Mouse (Mus musculus) midbrain, embryonic 16.5 days (tissue): ENCODE measurements around the gene Zfp106. TPM values are rescaled to one million over a fixed set of nuclear protein-coding genes. Genes with fewer than 3 reads are reported as not detected.

Experiments used
- ATAC-seq: fragments of 200-750 bp; cut with Nextera tagmentation; 2 replicates; pipeline ENCODE4 v1.8.0; 2017; ENCODE audit warnings: moderate TSS enrichment
- H3K27ac ChIP-seq: fragments of 300-500 bp; sonication (generic); 2 replicates; pipeline ENCODE4 v1.5.1; 2014; ENCODE audit warnings: mild to moderate bottlenecking, low read length, mixed read lengths
- H3K27me3 ChIP-seq: fragments of 300-500 bp; sonication (generic); 2 replicates; pipeline ENCODE4 v1.6.1; 2014; ENCODE audit warnings: low read depth, low read length, mixed read lengths; ENCODE audit not compliant: control insufficient read depth, insufficient read depth
- H3K36me3 ChIP-seq: fragments of 300-500 bp; sonication (generic); 2 replicates; pipeline ENCODE4 v1.6.1; 2014; ENCODE audit warnings: mild to moderate bottlenecking, low read length, moderate library complexity, mixed read lengths; ENCODE audit not compliant: control insufficient read depth, insufficient read depth
- H3K4me1 ChIP-seq: fragments of 300-500 bp; sonication (generic); 2 replicates; pipeline ENCODE4 v1.6.1; 2014; ENCODE audit warnings: mild to moderate bottlenecking, low read length, mixed read lengths; ENCODE audit not compliant: control insufficient read depth, insufficient read depth
- H3K4me2 ChIP-seq: fragments of 300-500 bp; sonication (generic); 2 replicates; pipeline ENCODE4 v1.6.1; 2014; ENCODE audit warnings: mild to moderate bottlenecking, low read length, mixed read lengths
- H3K4me3 ChIP-seq: fragments of 300-500 bp; sonication (generic); 2 replicates; pipeline ENCODE4 v1.5.1; 2014; ENCODE audit warnings: low read depth, mild to moderate bottlenecking, low read length, moderate library complexity, mixed read lengths
- H3K9ac ChIP-seq: fragments of 300-500 bp; sonication (generic); 2 replicates; pipeline ENCODE4 v1.6.1; 2014; ENCODE audit warnings: low read depth, low read length, mixed read lengths
- H3K9me3 ChIP-seq: fragments of 300-500 bp; sonication (generic); replicated peaks from 2 replicates; pipeline ENCODE4 v1.6.1; 2014; ENCODE audit warnings: mild to moderate bottlenecking, low read length, mixed read lengths; ENCODE audit not compliant: control insufficient read depth, poor library complexity, severe bottlenecking
- WGBS: fragments of 180-500 bp; shearing (Covaris S2); extraction: QIAGEN DNeasy Blood & Tissue Kit; methylation state at CpG from one replicate; pipeline ENCODE4 v1.1.7; 2014; 5-methylcytosine and 5-hydroxymethylcytosine counted together
- polyA plus RNA-seq: library from polyadenylated mRNA; unstranded; fragments of >200 nt; fragmentation: Nextera tagmentation; extraction: Ambion mirVana; gene quantifications from 2 replicates; pipeline ENCODE4 v1.2.1, GENCODE M21; 2015

The Zfp106 gene
- polyA plus RNA-seq, 1 experiment from 2014 or later, result 33.7 TPM

DNA sequence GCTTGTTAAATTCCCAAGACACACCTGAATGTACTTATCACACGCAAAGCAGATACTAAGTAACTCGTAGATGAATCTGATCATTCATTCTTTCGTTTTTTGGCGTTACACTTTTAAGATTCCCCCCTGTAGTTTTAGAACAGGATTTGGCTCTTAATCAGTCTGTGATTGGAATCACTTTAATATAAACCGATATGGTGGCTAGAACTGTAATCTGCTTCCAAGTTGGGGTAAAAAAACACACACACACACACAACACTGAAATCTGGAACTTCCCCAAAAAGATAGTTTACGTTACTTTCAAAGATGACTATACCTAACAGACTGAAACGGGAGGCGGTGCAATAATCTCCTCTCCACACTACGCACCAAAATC lies 796 bp downstream of the Zfp106 start:
- peaks cover 18% of the 10 kb centered on the region for H3K4me1 ChIP-seq
- no peak overlapping the region; the same call in 1 of the 2 replicates for H3K27ac ChIP-seq
- 21% methylated on average over 9 of the region's 9 CpGs for WGBS

DNA sequence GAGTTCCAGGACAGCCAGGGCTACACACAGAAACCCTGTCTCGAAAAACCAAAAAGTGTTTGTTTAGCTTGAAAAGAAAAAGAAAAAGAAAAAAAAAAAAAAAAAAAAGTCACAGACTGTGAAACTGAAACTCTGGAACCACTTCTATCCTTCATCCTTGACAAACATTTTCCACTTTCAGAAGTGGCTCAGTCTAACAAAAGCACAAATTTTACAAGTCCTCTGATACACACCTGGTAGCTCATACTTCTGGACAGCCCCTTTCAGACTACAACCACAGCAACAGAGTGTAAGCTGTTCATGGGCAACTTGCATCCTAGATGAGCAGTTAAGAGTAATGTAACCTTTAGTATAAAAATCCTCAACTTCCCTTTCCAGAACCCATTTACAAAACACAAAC lies 2.1 kb downstream of the Zfp106 start:
- no peak overlapping the region for H3K4me2 ChIP-seq
- H3K4me1 ChIP-seq, result peaks cover 13% of the 10 kb centered on the region
- no peak overlapping the region for H3K27ac ChIP-seq
- no peak for ATAC-seq
- H3K9me3 ChIP-seq, result no peaks in the 10 kb centered on the region
- H3K27me3 ChIP-seq, result no peaks in the 10 kb centered on the region
- WGBS, result 100% methylated on average over 1 of the region's 1 CpGs
- no peaks in the 10 kb centered on the region for H3K36me3 ChIP-seq
- no peak overlapping the region for H3K4me3 ChIP-seq
- H3K9ac ChIP-seq, result no peak overlapping the region

More for the DNA sequence above, 796 bp downstream of the Zfp106 start:
- no peak for ATAC-seq
- peak overlapping the region; percentile 93 for H3K4me3 ChIP-seq
- H3K36me3 ChIP-seq, result no peaks in the 10 kb centered on the region
- H3K9ac ChIP-seq, result peak overlapping the region; percentile 96
- no peaks in the 10 kb centered on the region for H3K27me3 ChIP-seq
- H3K4me2 ChIP-seq, result peak overlapping the region; percentile 79
- no peaks in the 10 kb centered on the region for H3K9me3 ChIP-seq

DNA sequence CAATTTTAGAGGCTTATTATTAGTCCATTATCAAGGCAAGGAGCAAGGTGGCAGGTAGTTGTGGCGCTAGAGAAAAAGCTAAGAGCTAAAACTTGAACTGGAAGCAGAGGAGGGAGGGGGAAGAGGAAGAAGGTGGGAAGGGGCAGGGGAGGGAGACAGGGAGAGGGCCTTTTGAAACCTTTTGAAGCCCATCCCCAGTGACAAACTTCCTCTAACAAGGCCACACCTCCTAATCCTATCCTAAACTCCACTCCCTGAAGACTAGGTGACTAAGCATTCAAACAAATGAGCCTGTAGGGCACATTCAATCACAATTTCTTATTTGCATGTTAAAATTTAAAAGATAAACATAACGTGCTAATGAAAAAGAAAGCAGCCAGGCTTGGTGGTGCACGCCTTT lies 4.8 kb downstream of the Zfp106 start:
- H3K9ac ChIP-seq, result no peak overlapping the region
- H3K4me1 ChIP-seq, result peaks cover 13% of the 10 kb centered on the region
- H3K27ac ChIP-seq, result no peak overlapping the region
- H3K36me3 ChIP-seq, result no peaks in the 10 kb centered on the region
- no peaks in the 10 kb centered on the region for H3K27me3 ChIP-seq
- ATAC-seq, result no peak
- no peak overlapping the region for H3K4me2 ChIP-seq
- WGBS, result 87% methylated on average over 3 of the region's 3 CpGs
- no peaks in the 10 kb centered on the region for H3K9me3 ChIP-seq
- H3K4me3 ChIP-seq, result no peak overlapping the region

DNA sequence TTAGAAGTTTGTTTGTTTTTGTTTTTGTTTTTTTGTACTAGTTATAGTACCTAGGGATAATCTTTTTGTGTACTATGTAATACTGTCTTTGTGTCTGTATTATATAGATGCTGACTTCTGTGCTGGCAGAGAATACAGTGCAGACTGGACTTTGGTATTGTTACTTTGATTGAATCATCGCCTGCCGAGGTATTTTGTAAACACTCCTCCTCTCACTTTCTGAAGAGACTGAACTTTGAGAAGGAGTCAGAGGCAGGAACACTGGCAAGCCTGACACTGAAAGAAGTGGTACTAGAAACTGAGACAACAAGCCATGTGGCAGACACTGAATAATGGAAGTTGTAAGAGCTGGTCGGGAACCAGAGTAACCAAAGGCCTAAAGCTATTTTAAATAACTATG lies 6.8 kb downstream of the Zfp106 start:
- H3K4me3 ChIP-seq, result no peak overlapping the region
- H3K27ac ChIP-seq, result no peak overlapping the region
- no peaks in the 10 kb centered on the region for H3K9me3 ChIP-seq
- no peak for ATAC-seq
- H3K4me2 ChIP-seq, result no peak overlapping the region
- peaks cover 7% of the 10 kb centered on the region for H3K36me3 ChIP-seq
- no peak overlapping the region for H3K9ac ChIP-seq
- no peaks in the 10 kb centered on the region for H3K27me3 ChIP-seq
- peaks cover 2% of the 10 kb centered on the region; the same call in 1 of the 2 replicates for H3K4me1 ChIP-seq
- WGBS, result 73% methylated on average over 3 of the region's 3 CpGs

DNA sequence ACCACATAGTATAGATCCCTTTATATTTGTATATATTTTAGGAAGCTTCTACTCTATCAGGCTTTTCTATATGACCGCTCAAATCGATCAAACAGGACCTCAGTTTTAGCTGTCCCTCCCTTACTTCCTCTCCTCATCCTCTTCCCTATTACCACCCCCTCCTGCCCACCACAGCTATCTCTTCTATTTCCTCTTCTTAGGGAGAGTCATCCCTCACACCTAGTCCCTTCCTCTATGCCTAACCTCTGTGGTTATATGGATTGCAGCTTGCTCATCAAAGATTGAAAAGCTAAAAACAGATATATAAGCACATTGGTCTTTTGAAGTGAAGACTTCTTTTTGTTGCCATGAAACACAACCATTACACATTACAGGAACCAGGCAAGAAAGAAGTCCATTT lies 18.9 kb downstream of the Zfp106 start:
- Histone ChIP-seq H3K9ac (no peak overlapping the region), H3K9me3 (no peaks in the 10 kb centered on the region), H3K27me3 (no peaks in the 10 kb centered on the region), H3K4me3 (no peak overlapping the region), H3K4me1 (peaks cover 2% of the 10 kb centered on the region; the same call in 1 of the 2 replicates), H3K36me3 (peaks cover 14% of the 10 kb centered on the region; the same call in 1 of the 2 replicates), H3K4me2 (no peak overlapping the region), H3K27ac (no peak overlapping the region)
- 98% methylated on average over 2 of the region's 2 CpGs for WGBS
- no peak for ATAC-seq

DNA sequence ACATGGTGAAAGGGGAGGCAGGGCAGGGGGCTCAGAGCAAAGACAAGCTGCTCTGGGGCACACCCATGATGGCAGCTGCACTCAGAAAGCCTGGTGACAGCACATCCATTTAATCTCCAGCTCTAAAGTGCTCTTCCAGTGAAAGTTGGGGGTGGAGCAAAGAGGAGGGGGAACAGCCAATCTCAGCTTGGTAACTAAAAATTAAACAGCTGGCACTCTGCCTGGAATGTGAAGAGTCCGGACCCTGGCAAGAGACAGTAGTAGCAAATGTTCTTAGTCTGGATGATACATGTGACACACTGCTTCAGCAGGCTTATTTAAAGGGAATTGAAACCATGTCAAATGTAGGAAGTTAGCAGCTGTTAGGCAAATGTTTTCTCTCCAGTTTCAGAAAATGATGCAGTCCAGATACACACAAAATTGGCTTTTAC lies 23.9 kb downstream of the Zfp106 start:
- 13% methylated on average over 1 of the region's 1 CpGs for WGBS
- Histone ChIP-seq H3K9me3 (no peaks in the 10 kb centered on the region), H3K4me3 (no peak overlapping the region), H3K4me1 (peaks cover 4% of the 10 kb centered on the region; the same call in 1 of the 2 replicates), H3K27me3 (no peaks in the 10 kb centered on the region), H3K36me3 (peaks cover 12% of the 10 kb centered on the region), H3K27ac (0 out of 2 replicates have a peak overlapping the region, but pooled peaks have one; percentile 9), H3K9ac (no peak overlapping the region), H3K4me2 (no peak overlapping the region)
- peak; percentile 64; the same call in 1 of the 2 replicates for ATAC-seq

- 39% methylated on average over 3 of the region's 3 CpGs for WGBS
- no peak for ATAC-seq
- no peaks in the 10 kb centered on the region for H3K9me3 ChIP-seq
- no peak overlapping the region for H3K4me3 ChIP-seq
- H3K36me3 ChIP-seq, result peaks cover 14% of the 10 kb centered on the region
- H3K27ac ChIP-seq, result 0 out of 2 replicates have a peak overlapping the region, but pooled peaks have one; percentile 9
- no peak overlapping the region for H3K9ac ChIP-seq
- peaks cover 4% of the 10 kb centered on the region; the same call in 1 of the 2 replicates for H3K4me1 ChIP-seq
- no peak overlapping the region for H3K4me2 ChIP-seq
- no peaks in the 10 kb centered on the region for H3K27me3 ChIP-seq
Observed at GRCm38 (mm10) chr2:120539333-120539732, 24.3 kb downstream of the Zfp106 start.

GRCm38 (mm10) chr2:120531223-120531622 lies 32.4 kb downstream of the Zfp106 start:
- peaks cover 46% of the 10 kb centered on the region for H3K36me3 ChIP-seq
- WGBS, result 96% methylated on average over 4 of the region's 4 CpGs

DNA sequence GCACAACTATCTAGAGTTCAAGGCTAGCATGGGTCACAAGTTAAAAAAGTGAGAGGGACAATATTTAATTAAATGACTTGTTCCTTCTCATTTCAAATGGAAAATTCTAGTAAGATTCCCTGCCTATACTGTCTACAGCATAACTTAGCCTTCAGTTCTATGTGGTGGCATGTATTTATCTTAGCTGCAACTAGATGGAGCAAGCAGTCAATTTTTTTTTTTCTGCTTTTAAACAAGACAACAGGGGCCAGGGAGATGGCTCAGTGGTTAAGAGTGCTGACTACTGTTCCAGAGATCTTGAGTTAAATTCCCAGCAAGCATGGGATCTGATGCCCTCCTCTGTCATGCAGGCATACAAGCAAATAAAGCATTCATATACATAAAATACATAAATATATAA lies 34.1 kb downstream of the Zfp106 start:
- Histone ChIP-seq H3K4me1 (no peaks in the 10 kb centered on the region), H3K4me3 (no peak overlapping the region), H3K4me2 (no peak overlapping the region), H3K27me3 (no peaks in the 10 kb centered on the region), H3K9me3 (no peaks in the 10 kb centered on the region), H3K36me3 (peaks cover 42% of the 10 kb centered on the region), H3K9ac (no peak overlapping the region), H3K27ac (no peak overlapping the region)
- no peak for ATAC-seq

More at GRCm38 (mm10) chr2:120531223-120531622, 32.4 kb downstream of the Zfp106 start:
- Histone ChIP-seq H3K9me3 (no peaks in the 10 kb centered on the region), H3K27ac (no peak overlapping the region), H3K4me1 (no peaks in the 10 kb centered on the region), H3K27me3 (no peaks in the 10 kb centered on the region), H3K4me2 (no peak overlapping the region), H3K9ac (no peak overlapping the region), H3K4me3 (no peak overlapping the region)
- ATAC-seq, result no peak
